Mouse (Mus musculus): Measurements from ENCODE around the gene Acsl5. TPM values are rescaled to one million over a fixed set of nuclear protein-coding genes. Genes with fewer than 3 reads are reported as not detected.

Gene Acsl5
- polyA plus RNA-seq, 1 experiment from 2014 or later = 26.2 TPM

Other genes with a start within 250 kb of the Acsl5 start
- gene Gpam, start 124.7 kb upstream of the Acsl5 start, polyA plus RNA-seq (2016; fragmentation: Nextera tagmentation; extraction: Ambion mirVana) = 21.5 and 22.4 TPM in 2 replicates
- gene Tectb, start 71.2 kb upstream of the Acsl5 start, polyA plus RNA-seq (2016; fragmentation: Nextera tagmentation; extraction: Ambion mirVana) = not detected in 2 replicates
- gene Gucy2g, start 10.7 kb upstream of the Acsl5 start, polyA plus RNA-seq (2016; fragmentation: Nextera tagmentation; extraction: Ambion mirVana) = not detected in 2 replicates
- 131 and 140 TPM in 2 replicates for gene Zdhhc6, start 64.1 kb downstream of the Acsl5 start, polyA plus RNA-seq (2016; fragmentation: Nextera tagmentation; extraction: Ambion mirVana)
- gene Vti1a, start 64.4 kb downstream of the Acsl5 start, polyA plus RNA-seq (2016; fragmentation: Nextera tagmentation; extraction: Ambion mirVana) = 34.2 and 35.8 TPM in 2 replicates

Measured in forebrain, embryonic 10.5 days (tissue).